Mouse (Mus musculus): ENCODE results near the gene Hacd4. TPM values are rescaled to one million over a fixed set of nuclear protein-coding genes. Genes with fewer than 3 reads are reported as not detected.

The Hacd4 gene
- polyA plus RNA-seq (2016; fragmentation: Nextera tagmentation; extraction: Ambion mirVana) = 3.1 and 4.6 TPM in 2 replicates

DNA sequence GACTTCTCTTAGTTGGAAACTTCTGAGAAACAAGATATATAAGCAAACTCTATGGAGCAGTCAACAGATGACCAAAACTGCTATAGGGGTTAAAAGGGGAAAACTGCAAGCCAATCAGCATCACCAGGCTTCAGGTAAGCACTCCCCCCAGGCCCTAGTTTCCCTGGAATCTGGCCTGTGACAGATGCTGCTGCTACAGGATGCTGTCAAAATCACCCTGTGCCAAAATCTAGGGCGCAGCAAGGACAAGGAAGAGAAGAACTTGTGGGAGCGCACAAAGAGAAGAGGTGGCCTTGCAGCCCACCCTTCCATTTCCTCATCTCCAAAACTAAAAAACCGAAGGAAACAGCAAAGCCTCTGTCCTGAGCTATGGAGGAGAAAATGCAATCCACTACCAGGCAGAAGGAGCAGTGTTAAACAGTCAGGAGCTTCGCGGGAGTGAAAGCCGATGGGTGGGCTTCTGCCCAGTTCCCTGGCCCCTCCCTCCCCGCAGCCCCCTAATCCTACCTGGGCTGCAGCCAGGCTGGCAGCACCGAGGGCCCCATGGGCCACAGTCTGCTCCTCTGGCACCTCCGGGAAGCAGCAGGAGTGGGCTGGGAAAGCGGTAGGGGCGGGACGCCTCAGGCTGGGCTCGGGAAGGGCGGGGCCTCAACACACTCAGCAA is at the start of gene Hacd4:
Gene Hacd4 (minus strand): TSS at position 603 of the 664 bp plus-strand sequence.
- 6% methylated on average over 14 of the region's 14 CpGs for WGBS
- DNase-seq (ENCODE audit: low spot score) = peak; percentile 58
- Histone ChIP-seq H3K27ac (peak within 1 kb of the TSS; percentile 83), H3K36me3 (no peaks in the 10 kb centered on the region), H3K4me1 (replicated peaks) (peaks cover 19% of the 10 kb centered on the region), H3K4me3 (peak within 1 kb of the TSS; percentile 54), H3K27me3 (ENCODE audit: insufficient read depth, poor library complexity, severe bottlenecking) (no peaks in the 10 kb centered on the region), H3K9me3 (no peaks in the 10 kb centered on the region)

DNA sequence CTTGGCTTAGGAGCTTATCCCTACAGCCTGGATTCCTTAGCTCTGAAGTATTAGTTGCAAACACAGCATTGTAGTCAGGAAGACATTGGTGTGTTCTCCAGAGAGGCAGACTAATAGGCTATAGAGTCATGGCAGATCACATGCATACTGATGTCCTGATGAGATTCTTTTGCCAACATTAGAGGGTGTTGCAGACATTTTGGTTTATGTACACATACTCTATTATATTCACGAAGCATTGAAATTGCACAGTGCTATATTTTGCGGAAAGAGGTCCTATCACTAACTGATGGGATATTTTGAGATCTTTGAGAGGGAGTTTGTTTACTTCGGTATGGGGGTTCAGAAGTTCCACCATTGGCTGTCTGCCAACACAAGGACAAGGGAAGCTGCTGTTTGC is 49.4 kb upstream of the Hacd4 start:
- no peak overlapping the region for H3K4me3 ChIP-seq
- 90% methylated on average over 3 of the region's 3 CpGs for WGBS
- no peaks in the 10 kb centered on the region for H3K27me3 ChIP-seq (ENCODE audit: insufficient read depth, poor library complexity, severe bottlenecking)
- DNase-seq (ENCODE audit: low spot score) = no peak
- no peaks in the 10 kb centered on the region for H3K9me3 ChIP-seq
- no peak overlapping the region for H3K27ac ChIP-seq
- no peaks in the 10 kb centered on the region for H3K36me3 ChIP-seq
- no peaks in the 10 kb centered on the region for H3K4me1 ChIP-seq (replicated peaks)

DNA sequence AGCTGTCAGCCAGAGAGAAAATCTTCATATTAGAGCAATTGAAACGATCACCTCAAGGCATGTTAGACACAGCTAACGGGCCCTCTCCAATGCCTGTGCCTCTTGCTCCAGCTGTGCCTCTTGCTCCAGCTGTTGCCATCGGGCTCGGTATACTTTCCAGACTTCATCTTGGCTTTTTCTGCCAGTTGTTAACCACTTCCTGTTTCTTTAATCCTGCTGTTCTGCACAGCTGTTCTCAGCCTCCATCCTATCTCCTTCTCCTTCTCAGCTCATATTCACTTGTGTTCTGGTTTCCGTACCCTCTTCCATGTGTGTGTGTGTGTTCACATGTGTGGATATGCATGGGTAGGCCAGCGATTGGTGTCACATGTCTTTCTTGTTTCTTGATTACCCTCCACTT is 41.4 kb upstream of the Hacd4 start:
- H3K4me3 ChIP-seq = no peak overlapping the region
- 78% methylated on average over 6 of the region's 6 CpGs for WGBS
- H3K36me3 ChIP-seq = no peaks in the 10 kb centered on the region
- peak; percentile 3 for DNase-seq (ENCODE audit: low spot score)
- no peak overlapping the region for H3K27ac ChIP-seq
- no peaks in the 10 kb centered on the region for H3K27me3 ChIP-seq (ENCODE audit: insufficient read depth, poor library complexity, severe bottlenecking)
- no peaks in the 10 kb centered on the region for H3K9me3 ChIP-seq
- H3K4me1 ChIP-seq (replicated peaks) = no peaks in the 10 kb centered on the region

DNA sequence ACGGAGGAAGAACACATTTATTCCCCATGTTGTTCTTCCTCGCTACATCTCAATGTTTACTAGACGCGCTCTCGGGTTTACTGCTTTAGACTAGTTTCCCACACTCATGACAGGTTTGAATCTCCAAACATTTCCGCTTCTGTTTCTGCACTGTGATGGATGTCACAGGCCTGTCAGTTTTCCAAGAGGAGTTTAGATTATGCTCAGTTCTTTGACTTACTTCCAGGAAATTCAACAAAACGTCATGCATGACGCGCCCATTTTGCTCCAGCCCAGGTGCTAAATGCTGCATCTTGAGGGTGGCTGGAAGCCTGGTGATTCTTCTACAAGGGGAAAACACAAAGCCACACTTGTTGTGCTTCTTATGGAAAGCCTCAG is 40.1 kb upstream of the Hacd4 start:
- Histone ChIP-seq H3K4me1 (replicated peaks) (no peaks in the 10 kb centered on the region), H3K4me3 (no peak overlapping the region), H3K9me3 (no peaks in the 10 kb centered on the region), H3K27me3 (ENCODE audit: insufficient read depth, poor library complexity, severe bottlenecking) (no peaks in the 10 kb centered on the region), H3K36me3 (no peaks in the 10 kb centered on the region), H3K27ac (no peak overlapping the region)
- WGBS = 94% methylated on average over 9 of the region's 9 CpGs
- no peak for DNase-seq (ENCODE audit: low spot score)

DNA sequence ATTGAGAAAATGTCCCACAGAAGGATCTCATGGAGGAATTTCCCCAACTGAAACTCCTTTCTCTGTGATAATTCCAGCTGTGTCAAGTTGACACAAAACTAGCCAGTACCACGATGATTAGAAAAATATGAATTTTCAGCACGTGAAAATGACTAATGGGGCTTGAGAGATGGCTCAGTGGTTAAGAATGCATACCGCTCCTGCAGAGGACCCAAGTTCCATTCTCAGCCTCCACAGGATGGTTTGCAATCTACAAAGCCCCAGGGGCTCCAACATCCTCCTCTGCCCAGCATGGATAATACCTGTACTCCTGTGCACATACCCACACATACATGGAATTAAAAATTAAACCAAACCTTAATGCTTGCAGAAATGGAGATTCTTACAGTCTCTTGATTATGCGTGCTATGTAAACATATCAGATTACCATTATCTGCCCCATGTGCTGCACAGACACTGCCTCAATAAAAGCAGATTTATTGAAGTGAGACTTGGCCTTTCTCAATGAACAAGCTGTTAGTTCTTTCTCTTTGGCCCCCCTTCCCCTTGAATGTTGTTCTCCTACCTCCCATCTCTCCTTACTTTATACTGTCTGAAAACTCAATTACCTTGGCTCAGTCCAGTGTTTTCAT is 39.6 kb upstream of the Hacd4 start:
- Histone ChIP-seq H3K27me3 (ENCODE audit: insufficient read depth, poor library complexity, severe bottlenecking) (no peaks in the 10 kb centered on the region), H3K9me3 (no peaks in the 10 kb centered on the region), H3K4me1 (replicated peaks) (peaks cover 3% of the 10 kb centered on the region; the same call in 1 of the 2 replicates), H3K4me3 (no peak overlapping the region), H3K27ac (no peak overlapping the region), H3K36me3 (no peaks in the 10 kb centered on the region)
- no peak for DNase-seq (ENCODE audit: low spot score)
- 83% methylated on average over 4 of the region's 4 CpGs for WGBS

DNA sequence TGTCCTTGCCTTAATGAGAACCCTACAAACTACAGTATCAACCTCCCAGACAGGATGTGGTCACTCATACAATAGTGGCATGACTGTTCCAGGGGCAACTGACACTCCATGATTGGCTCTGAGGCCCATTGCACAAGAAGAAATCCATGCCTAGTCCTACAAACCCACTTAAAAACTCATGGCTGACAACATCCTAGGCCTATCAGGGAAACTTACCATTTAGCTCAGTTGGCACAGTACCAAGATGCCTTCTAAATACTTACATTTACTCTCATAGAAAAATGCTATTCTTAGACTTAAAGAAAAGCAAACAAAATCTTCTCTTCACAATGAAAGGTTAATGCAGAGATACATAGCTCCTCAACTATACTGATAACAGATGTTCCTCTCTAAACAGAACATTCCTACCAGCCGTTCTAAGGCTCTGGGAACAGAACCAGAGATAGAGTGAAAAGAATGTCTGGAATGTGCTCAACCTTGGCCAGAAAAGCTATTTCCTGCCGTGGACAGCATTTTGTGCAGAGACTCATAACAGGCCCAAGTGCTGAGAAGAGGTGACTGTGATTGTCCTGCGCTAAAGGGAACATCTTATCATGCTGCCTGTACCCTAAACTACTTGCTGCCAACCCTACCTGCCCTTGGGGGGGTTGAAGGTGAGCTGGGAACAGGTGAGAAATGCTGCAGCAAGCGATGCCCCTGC is 37.9 kb upstream of the Hacd4 start:
- Histone ChIP-seq H3K27me3 (ENCODE audit: insufficient read depth, poor library complexity, severe bottlenecking) (no peaks in the 10 kb centered on the region), H3K36me3 (no peaks in the 10 kb centered on the region)
- 74% methylated on average over 4 of the region's 4 CpGs for WGBS

DNA sequence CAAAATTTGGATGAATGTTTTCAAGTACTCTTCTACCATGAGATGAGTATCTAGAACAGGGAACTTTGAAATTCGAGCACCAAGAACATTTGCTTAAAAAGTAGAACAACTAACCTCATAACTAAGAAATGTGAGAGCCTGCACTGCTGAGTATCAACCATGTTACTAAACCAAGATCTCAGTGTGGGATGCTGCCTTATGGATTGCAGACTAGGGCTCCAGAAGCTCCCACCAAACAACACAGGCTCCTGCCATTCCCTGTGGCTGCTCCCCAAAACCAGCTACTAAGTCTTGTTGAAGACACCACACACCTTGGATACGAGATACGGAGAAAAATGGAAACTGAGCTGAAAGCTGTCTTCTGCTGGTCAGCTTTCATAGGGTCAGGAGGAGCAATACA is 37.4 kb upstream of the Hacd4 start:
- WGBS = 89% methylated on average over 3 of the region's 3 CpGs
- Histone ChIP-seq H3K4me1 (replicated peaks) (peaks cover 11% of the 10 kb centered on the region), H3K27me3 (ENCODE audit: insufficient read depth, poor library complexity, severe bottlenecking) (no peaks in the 10 kb centered on the region), H3K4me3 (no peak overlapping the region), H3K27ac (no peak overlapping the region), H3K36me3 (no peaks in the 10 kb centered on the region), H3K9me3 (no peaks in the 10 kb centered on the region)
- no peak for DNase-seq (ENCODE audit: low spot score)

More for the DNA sequence above, 37.9 kb upstream of the Hacd4 start:
- Histone ChIP-seq H3K9me3 (no peaks in the 10 kb centered on the region), H3K27ac (no peak overlapping the region), H3K4me1 (replicated peaks) (peaks cover 11% of the 10 kb centered on the region), H3K4me3 (no peak overlapping the region)
- DNase-seq (ENCODE audit: low spot score) = no peak

DNA sequence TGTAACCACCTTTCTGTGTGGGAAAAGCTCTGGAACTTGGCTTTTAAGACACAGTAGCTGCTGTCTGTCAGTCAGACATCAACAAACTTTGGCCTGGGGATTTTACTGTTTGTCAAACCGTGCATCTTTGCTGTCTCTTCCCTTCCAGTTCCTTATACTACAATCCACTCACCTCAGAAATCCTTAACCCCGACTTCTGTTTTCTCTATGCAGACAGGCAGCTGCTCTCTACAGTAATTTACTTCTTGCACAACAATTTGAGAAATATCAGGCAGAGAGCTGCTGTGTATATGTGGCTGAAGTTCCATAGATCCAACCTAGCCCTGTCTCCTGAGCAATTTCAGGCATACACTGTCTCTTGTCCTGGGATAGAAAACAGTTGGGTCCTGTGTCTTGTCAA is 32.8 kb upstream of the Hacd4 start:
- Histone ChIP-seq H3K4me3 (no peak overlapping the region), H3K27ac (no peak overlapping the region), H3K36me3 (no peaks in the 10 kb centered on the region), H3K27me3 (ENCODE audit: insufficient read depth, poor library complexity, severe bottlenecking) (no peaks in the 10 kb centered on the region), H3K9me3 (no peaks in the 10 kb centered on the region), H3K4me1 (replicated peaks) (peaks cover 11% of the 10 kb centered on the region)
- no peak for DNase-seq (ENCODE audit: low spot score)
- 85% methylated on average over 2 of the region's 2 CpGs for WGBS

DNA sequence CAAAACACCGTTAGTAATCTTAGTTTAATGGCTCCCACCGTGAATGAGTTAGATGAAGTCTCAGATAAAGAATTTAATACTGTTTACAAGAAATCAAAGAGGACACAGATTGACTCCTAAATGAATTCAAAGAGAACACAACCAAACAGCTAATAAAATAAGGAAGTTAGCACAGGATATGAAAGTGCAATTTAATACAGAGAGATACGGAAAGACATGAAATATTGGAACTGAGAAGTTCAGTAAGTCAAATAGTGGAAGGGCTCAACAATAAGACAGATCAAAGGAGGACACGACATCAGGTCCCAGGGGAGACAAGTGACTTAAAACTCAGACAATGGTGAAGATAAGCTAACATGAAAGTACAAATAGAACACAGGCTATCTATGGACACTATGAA is 25.8 kb upstream of the Hacd4 start:
- no peaks in the 10 kb centered on the region for H3K4me1 ChIP-seq (replicated peaks)
- H3K36me3 ChIP-seq = no peaks in the 10 kb centered on the region
- H3K4me3 ChIP-seq = no peak overlapping the region
- DNase-seq (ENCODE audit: low spot score) = no peak
- H3K27me3 ChIP-seq (ENCODE audit: insufficient read depth, poor library complexity, severe bottlenecking) = no peaks in the 10 kb centered on the region
- H3K9me3 ChIP-seq = no peaks in the 10 kb centered on the region
- WGBS = 85% methylated on average over 4 of the region's 4 CpGs
- H3K27ac ChIP-seq = no peak overlapping the region

DNA sequence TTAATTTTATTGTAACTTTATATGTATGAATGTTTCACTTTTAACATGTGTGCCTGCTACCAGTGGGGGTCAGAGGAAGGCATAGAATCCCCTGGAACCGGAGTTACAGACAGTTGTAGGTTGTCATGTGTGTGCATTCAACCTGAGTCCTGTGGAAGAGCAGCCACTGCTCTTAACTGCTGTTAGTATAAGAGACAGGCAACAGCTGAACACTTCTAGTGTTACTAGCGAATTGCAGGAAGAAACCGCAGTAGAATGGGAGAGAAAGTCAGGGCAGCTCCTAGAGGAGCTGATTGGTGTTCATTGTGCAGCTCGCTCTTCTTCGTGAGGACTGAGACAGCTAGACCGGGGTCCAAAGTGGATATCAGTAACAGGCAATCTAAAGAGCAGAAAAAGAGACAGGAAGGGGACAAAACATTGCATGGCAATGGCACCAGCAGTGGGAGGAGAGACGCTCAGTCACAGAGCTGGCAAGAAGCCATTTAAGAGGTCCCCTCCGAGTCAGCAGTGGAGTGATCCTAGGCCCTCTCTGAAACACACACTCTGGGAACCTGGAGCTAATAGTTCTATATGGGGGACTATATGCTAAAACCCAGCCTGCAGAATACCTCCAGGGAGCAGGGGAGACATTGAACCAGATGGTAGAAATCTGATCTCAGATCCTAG is 24.4 kb upstream of the Hacd4 start:
- Histone ChIP-seq H3K4me1 (replicated peaks) (no peaks in the 10 kb centered on the region), H3K36me3 (no peaks in the 10 kb centered on the region), H3K27ac (no peak overlapping the region), H3K9me3 (no peaks in the 10 kb centered on the region), H3K27me3 (ENCODE audit: insufficient read depth, poor library complexity, severe bottlenecking) (no peaks in the 10 kb centered on the region), H3K4me3 (no peak overlapping the region)
- no peak for DNase-seq (ENCODE audit: low spot score)
- WGBS = 83% methylated on average over 8 of the region's 8 CpGs

DNA sequence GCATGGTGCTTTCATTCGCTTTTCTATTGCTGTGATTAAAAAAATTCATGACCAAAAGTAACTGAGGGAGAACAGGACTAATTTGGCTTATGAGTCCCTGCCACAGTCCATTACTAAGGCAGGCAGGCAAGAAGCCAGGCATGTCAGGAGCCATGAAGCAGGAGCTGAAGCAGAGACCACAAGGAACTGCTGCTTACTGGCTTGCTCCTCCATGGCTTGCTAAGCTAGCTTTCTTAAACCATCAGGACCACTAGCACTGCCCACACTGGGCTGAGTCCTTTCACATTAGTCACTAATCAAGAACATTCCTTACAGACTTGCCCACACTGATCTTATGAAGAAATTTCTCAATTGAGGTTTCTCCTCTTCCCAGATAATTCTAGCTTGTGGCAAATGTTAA is 23.8 kb upstream of the Hacd4 start:
- H3K27me3 ChIP-seq (ENCODE audit: insufficient read depth, poor library complexity, severe bottlenecking) = no peaks in the 10 kb centered on the region
- WGBS = 88% methylated on average over 1 of the region's 1 CpGs
- no peak overlapping the region for H3K4me3 ChIP-seq
- DNase-seq (ENCODE audit: low spot score) = no peak
- H3K36me3 ChIP-seq = no peaks in the 10 kb centered on the region
- no peak overlapping the region for H3K27ac ChIP-seq
- H3K9me3 ChIP-seq = no peaks in the 10 kb centered on the region
- no peaks in the 10 kb centered on the region for H3K4me1 ChIP-seq (replicated peaks)

DNA sequence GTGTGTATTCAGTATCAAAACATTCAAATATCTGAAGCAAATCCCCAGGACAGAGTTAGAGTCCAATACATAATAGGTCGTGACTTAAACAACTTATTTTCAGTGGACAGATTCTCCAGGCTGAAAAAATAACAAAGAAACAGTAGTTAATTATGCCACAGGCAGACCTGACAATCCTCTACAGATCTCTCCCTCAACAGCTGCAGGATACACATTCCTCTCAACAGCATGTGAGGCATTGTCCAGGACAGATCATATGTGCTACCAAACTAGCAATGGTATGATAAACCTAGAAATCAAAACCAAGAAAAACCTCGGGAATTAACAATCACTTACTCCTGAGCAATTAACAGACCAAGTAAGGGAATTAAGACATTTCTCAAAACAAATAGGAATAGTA is 22.6 kb upstream of the Hacd4 start:
- no peak for DNase-seq (ENCODE audit: low spot score)
- H3K27ac ChIP-seq = no peak overlapping the region
- no peaks in the 10 kb centered on the region for H3K9me3 ChIP-seq
- H3K4me1 ChIP-seq (replicated peaks) = no peaks in the 10 kb centered on the region
- H3K27me3 ChIP-seq (ENCODE audit: insufficient read depth, poor library complexity, severe bottlenecking) = no peaks in the 10 kb centered on the region
- H3K4me3 ChIP-seq = no peak overlapping the region
- WGBS = 84% methylated on average over 2 of the region's 2 CpGs
- H3K36me3 ChIP-seq = no peaks in the 10 kb centered on the region

DNA sequence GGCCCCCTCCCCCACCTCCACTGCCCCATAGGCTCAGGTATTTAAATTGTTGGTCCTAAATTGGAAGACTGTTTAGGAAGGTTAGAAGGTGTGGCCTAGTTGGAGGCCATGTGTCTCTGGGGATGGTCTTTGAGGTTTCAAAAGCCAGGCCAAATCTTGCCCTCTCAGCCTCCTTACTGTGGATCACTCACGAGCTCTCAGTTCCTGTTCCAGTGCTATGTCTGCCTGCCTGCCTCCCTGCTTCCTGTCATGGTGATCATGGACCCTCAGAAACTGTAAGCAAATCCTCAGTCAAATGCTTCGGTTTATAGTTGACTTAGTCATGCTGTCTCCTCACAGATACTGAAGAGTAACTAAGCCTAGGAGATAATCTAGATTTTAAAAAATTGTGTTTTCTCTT is 19.9 kb upstream of the Hacd4 start:
- Histone ChIP-seq H3K4me1 (replicated peaks) (no peaks in the 10 kb centered on the region), H3K4me3 (no peak overlapping the region), H3K9me3 (no peaks in the 10 kb centered on the region), H3K27me3 (ENCODE audit: insufficient read depth, poor library complexity, severe bottlenecking) (no peaks in the 10 kb centered on the region), H3K27ac (no peak overlapping the region), H3K36me3 (no peaks in the 10 kb centered on the region)
- DNase-seq (ENCODE audit: low spot score) = no peak
- 81% methylated on average over 2 of the region's 2 CpGs for WGBS

Measured in hindbrain, embryonic 10.5 days (tissue).